Mouse (Mus musculus) heart, adult 8-10 months (tissue): ENCODE data around the gene Mapk3. TPM values are rescaled to one million over a fixed set of nuclear protein-coding genes. Genes with fewer than 3 reads are reported as not detected.
A peak's percentile ranks its signal among the peaks of the same experiment; 100 is the strongest.
"Not testable (repeated sequence)": the region's sequence is repeated elsewhere in the genome, so short reads cannot be mapped to it uniquely, and the experiment has no call there.

ENCODE experiments used
- DNase-seq: peaks from one replicate; pipeline ENCODE4 v3.0.0; 2022; ENCODE audit warnings: low spot score
- total RNA-seq, 4 experiments: library from RNA; stranded (reverse); gene quantifications; 2 replicates each; pipeline ENCODE4 v1.2.4; 2022

The Mapk3 gene
- total RNA-seq, 4 experiments from 2014 or later: 46.5 to 52.3 (median 50.4) TPM

- no peak for DNase-seq
Observed at GRCm38 (mm10) chr7:126759672-126760390, 430 bp downstream of the Mapk3 start.

DNA sequence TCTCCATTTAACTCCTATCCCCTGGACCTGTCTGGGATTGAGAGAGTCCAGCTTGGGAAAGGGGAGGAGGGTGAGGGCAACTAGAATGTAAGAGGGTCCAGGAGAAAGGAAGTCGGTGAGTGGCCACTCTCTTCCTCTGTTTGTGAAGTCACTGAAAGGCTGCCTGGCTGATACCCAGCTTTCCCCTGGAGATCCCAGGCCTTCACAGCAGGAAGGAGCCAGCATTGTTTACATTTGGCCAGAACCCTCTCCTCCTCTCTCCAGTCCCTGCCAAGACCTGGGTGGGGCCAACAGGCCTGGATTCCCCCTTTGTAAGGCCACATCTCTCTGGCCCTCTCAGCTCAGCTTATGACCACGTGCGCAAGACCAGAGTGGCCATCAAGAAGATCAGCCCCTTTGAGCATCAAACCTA lies 996 bp downstream of the Mapk3 start:
- peak; percentile 88 for DNase-seq

GRCm38 (mm10) chr7:126760956-126761355 lies 1.6 kb downstream of the Mapk3 start:
- DNase-seq: no peak

- no peak for DNase-seq
Observed at GRCm38 (mm10) chr7:126761529-126762067, 2.2 kb downstream of the Mapk3 start.

DNA sequence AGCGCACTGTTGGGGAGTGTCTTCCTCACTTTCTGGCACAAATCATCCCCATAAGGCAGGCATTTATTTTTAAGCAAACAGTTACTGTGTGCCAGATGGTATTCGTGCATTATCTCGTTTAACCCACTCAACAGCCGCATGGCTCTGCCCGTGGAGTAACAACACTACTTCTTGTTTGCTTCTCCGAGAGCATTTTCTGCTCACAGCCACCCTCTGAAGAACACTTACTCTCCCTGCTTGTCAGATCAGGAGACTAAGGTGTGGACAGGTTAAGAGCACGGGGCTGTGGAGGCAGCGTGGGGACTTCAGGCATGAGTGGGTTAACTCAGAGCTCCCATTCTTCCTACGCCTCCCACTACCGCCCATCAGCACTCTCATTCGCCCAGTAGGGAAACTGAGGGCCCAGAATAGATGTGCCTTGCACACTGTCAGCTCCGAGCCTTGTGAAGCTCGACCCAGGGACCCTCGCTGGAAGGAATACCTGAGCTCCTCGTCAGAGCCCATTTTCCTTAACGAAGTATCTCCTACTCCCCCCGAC lies 3.1 kb downstream of the Mapk3 start:
- no peak for DNase-seq

DNA sequence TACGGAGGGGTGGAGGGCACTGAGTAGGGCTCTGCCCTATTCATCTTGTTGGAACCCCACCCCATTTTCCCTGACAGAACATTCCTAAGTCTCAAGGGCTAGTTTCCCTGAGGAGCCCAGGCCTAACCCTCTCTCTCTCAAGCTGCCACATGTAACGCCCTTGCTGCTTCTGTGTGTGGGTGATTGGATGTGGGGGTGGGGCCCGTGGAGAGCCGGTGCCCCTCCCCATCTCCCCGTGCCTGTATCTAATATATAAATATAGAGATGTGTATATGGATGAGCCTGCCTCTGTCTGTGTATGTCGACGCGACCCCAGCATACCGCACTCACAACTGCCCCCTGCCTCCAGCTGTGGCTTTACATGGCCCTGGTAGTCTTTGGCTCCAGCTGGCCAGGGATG lies 6.1 kb downstream of the Mapk3 start:
- no peak for DNase-seq

DNA sequence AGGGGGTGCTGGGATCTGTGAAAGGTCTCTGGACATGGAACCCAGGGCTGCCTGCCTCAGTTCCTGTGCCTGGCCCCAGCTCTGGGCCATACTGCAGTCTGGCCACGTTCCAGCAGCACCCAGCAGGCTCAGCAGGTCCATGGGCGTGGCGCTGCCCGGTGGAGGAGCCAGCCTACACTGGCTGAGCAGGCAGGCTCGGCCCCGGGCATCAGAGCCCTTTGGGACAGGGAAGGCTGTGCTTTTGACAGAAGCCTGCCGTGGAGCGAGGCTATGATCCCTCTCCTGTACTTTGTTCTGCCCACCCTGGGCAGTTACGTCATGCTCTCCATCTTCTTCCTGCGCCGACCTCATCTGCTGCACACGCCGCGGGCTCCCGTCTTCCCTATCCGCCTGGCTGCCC lies 6.8 kb downstream of the Mapk3 start, which contains the start of gene Gdpd3:
Gdpd3 (plus strand) TSS at position 134 of the 400 bp plus-strand sequence.
- no peak for DNase-seq

DNA sequence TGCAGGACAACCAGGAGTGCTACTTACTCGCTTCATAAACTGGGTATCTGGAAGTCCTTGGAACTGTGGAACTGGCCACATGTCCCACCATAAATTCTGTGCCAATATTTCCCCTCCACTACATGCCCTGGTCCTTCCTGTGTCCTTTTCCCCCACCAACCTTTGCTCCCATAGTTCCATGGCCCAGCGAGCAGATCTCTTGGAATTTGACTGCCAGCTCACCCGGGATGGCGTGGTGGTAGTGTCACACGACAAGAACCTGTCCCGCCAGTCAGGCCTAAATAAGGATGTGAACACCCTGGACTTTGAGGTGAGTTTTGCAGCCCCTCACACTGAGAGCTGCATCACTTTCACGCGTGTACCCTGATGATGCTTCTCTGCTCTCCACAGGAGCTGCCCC lies 7.6 kb downstream of the Mapk3 start:
- no peak for DNase-seq

DNA sequence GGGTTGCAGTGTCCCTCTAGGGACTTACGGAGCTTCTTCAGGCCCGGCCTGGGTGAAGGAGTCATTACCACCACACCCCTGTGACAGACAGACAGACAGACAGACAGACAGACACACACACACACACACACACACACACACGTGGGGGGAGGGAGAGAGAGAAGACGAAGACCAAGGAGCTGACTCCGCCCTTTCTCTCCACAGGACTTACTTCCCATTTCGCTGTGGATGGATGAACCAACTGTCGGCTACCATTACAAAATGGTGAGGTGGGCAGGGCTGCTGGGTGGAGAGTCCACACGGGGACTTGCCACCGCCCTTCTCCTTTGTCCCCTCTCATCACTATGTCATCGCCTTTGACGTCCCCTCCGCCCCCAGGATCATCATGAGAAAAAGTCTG lies 11.4 kb downstream of the Mapk3 start:
- DNase-seq: no peak

DNA sequence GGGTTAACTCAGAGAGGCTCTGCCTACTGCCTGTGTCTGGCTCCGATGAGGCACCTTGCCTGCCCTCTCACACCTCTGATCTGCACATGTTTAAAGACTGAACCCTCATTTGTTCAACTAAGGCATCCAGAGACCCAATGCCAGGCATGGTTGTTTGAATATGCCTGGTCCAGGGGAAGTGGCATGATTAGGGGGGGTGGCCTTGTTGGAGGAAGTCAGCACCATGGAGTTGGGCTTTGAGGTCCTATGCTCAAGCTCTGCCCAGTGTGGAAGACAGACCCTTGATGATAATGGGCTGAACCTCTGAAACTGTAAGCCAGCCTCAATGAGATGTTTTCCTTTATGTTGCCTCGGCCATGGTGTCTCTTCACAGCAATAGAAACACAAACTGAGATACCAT lies 13.9 kb downstream of the Mapk3 start:
- no peak for DNase-seq

- DNase-seq: no peak
Observed at GRCm38 (mm10) chr7:126774463-126774862, 15.1 kb downstream of the Mapk3 start.

DNA sequence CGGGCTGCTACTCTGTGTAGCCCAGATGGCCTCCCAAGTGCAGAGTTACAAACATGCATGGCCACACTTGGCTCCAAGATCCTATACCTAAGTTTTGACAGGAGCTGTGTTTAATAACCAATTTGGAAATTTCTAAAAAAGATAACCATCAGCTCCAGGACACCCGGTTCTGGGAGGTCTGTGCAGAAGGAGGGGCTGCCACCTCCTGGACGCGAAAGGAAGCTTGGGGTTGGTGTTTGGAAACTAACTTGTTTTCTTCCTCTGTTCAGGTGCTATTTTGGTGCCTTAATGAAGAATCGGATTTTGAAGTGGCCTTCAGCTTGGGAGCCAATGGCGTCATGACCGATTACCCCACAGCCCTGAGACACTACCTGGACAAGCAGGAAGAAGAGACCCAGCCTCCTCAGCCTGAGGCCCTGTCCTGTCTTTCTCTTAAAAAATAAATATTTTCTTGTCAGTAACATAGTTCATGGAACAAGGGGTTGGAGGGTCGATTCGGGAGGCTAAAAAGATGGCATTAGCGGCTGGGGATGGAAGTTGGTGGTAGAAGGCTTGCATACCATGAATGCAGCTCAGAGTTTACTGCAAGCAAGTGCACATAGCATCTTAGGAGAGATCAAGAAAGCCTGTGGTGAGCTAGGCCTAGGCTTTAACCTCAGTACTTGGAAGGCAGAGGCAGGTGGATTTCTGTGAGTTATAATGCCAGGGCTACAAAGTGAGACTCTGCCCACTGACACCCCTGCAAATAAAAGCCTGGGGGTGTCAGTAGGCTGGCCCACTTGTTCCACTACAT lies 16.0 kb downstream of the Mapk3 start:
- DNase-seq: no peak

- DNase-seq: no peak
Observed at GRCm38 (mm10) chr7:126775978-126776234, 16.5 kb downstream of the Mapk3 start.

GRCm38 (mm10) chr7:126776598-126777057 lies 17.2 kb downstream of the Mapk3 start, which contains the start of gene Ypel3:
TSS of gene Ypel3 (plus strand) at chr7:126776955.
- peak; percentile 94 for DNase-seq

DNA sequence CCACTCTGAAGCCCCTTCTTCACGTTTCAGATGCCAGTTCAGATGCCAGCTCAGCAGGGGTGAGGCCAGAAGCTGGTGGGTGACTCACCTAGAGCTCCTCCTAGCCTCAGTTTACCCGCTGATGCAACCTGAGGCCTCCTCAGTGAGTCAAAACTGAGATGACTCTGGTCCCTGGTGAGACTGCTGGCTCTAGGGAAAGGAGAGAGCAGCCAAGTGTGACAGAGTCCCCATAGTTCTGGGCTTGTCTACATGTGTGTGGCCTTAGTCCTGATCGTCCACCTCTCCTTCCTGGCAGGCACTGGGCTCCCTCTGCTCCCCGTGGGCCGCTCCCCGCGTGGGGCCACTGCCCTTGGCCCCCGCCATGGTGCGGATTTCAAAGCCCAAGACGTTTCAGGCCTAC lies 18.1 kb downstream of the Mapk3 start:
- no peak for DNase-seq

DNA sequence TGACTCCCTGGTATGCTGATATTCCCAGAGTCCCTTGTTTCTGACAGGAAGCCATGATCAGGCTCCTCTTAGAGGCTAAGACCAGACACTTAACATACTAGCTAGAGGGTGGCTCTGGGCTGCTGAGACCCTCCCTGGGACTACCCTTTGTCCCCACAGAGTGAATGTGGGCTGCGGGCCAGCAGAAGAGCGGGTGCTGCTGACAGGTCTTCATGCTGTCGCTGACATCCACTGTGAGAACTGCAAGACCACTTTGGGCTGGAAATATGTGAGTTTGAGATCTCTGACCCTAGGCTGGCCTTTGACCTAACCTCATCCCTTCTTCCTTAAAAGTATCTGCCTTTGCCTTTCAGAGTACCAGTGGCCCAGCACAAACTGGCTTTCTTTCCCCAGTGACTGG lies 18.7 kb downstream of the Mapk3 start:
- no peak for DNase-seq

DNA sequence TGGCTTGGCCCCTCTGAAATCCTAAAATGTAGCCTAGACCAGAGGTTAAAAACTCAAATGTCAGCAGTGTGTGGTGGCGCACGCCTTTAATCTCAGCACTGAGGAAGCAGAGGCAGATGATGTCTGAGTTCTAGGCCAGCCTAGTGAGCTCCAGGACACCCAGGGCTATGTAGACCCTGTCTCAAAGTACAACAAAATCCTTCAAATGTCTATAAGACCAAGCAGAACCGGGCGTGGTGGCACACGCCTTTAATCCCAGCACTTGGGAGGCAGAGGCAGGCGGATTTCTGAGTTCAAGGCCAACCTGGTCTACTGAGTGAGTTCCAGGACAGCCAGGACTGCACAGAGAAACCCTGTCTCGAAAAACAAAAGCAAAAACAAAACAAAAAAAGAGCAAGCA lies 19.7 kb downstream of the Mapk3 start:
- not testable (repeated sequence) for DNase-seq

GRCm38 (mm10) chr7:126779983-126780970 lies 20.9 kb downstream of the Mapk3 start:
- peak; percentile 79 for DNase-seq

- DNase-seq: no peak
Observed at GRCm38 (mm10) chr7:126780971-126781635, 21.7 kb downstream of the Mapk3 start, which contains the start of gene Tbx6. TSS of gene Tbx6 (plus strand) at chr7:126781483.

- DNase-seq: no peak
Observed at GRCm38 (mm10) chr7:126781661-126782370, 22.4 kb downstream of the Mapk3 start.
